Mouse (Mus musculus) kidney, adult 2 months (tissue): ENCODE data around the gene Zic2.

Experiments used
- CTCF ChIP-seq: fragments of 200-500 bp; conservative IDR thresholded peaks from 2 replicates; pipeline ENCODE4 v1.5.1; 2011; ENCODE audit warnings: low read depth, mild to moderate bottlenecking, control low read depth, low read length, moderate library complexity, mixed read lengths; ENCODE audit not compliant: insufficient read depth, insufficient read length
- POLR2A ChIP-seq: fragments of 200-500 bp; IDR thresholded peaks from one replicate; pipeline ENCODE4 v1.6.1; 2011; ENCODE audit warnings: low read depth, low read length, control low read depth

- TF ChIP-seq POLR2A (no peak), CTCF (no peak)
Measured at GRCm38 (mm10) chr14:122476041-122476821, 996 bp downstream of the Zic2 start.
